Mouse (Mus musculus) olfactory bulb, adult 2 months (tissue): ENCODE measurements around the gene Dner. TPM values are rescaled to one million over a fixed set of nuclear protein-coding genes. Genes with fewer than 3 reads are reported as not detected.

Experiments
- H3K27ac ChIP-seq: fragments of 200-500 bp; 2 replicates; pipeline ENCODE4 v1.5.1; 2012; ENCODE audit warnings: low read depth, low read length; ENCODE audit not compliant: insufficient read depth
- H3K4me1 ChIP-seq: fragments of 200-500 bp; 2 replicates; pipeline ENCODE4 v1.6.1; 2012; ENCODE audit warnings: low read length; ENCODE audit not compliant: control insufficient read depth, insufficient read depth
- H3K4me3 ChIP-seq: fragments of 200-500 bp; 2 replicates; pipeline ENCODE4 v1.5.1; 2012; ENCODE audit warnings: mild to moderate bottlenecking, low read depth, low read length, moderate library complexity; ENCODE audit not compliant: insufficient read depth
- CTCF ChIP-seq: fragments of 200-500 bp; IDR thresholded peaks from 2 replicates; pipeline ENCODE4 v1.5.1; 2012; ENCODE audit warnings: low read depth, mild to moderate bottlenecking, low read length, moderate library complexity; ENCODE audit not compliant: insufficient read depth
- POLR2A ChIP-seq: fragments of 200-500 bp; IDR thresholded peaks from 2 replicates; pipeline ENCODE4 v1.6.1; 2012; ENCODE audit warnings: mild to moderate bottlenecking, low read depth, low read length, moderate library complexity; ENCODE audit not compliant: insufficient read depth
- WGBS: fragments of 180-500 bp; shearing (Covaris S2); methylation state at CpG from one replicate; pipeline ENCODE4 v1.1.7; 2018; 5-methylcytosine and 5-hydroxymethylcytosine counted together
- polyA plus RNA-seq: library from polyadenylated mRNA; stranded (reverse); fragments of >200 nt; gene quantifications from 2 replicates; pipeline ENCODE4 v1.2.4, GENCODE M21; 2012; ENCODE audit warnings: low replicate concordance; ENCODE audit not compliant: missing spikeins, insufficient read depth, insufficient read length

Dner gene
- polyA plus RNA-seq, 1 experiment, result not detected

DNA sequence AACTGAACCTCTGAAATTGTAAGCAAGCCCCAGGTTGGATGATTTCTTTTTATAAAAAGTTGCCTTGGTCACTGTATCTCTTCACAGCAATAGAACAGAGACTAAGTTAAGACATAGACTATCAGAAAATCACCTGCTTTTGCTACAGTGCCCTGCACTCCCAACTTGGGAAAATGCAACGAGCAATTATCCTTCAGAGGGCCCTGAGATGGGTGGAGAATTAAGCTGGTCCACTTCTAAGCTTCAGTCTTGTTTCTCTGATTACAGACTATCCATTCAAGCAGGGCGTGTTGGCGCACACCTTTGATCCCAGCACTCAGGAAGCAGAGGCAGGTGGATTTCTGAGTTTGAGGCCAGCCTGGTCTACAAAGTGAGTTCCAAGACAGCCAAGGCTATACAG, 211.4 kb downstream of the Dner start:
- no peak overlapping the region for H3K4me3 ChIP-seq
- peaks cover 3% of the 10 kb centered on the region; the same call in 1 of the 2 replicates for H3K4me1 ChIP-seq
- TF ChIP-seq POLR2A (no peak), CTCF (no peak)
- WGBS, result 87% methylated on average over 3 of the region's 3 CpGs
- no peak overlapping the region for H3K27ac ChIP-seq

DNA sequence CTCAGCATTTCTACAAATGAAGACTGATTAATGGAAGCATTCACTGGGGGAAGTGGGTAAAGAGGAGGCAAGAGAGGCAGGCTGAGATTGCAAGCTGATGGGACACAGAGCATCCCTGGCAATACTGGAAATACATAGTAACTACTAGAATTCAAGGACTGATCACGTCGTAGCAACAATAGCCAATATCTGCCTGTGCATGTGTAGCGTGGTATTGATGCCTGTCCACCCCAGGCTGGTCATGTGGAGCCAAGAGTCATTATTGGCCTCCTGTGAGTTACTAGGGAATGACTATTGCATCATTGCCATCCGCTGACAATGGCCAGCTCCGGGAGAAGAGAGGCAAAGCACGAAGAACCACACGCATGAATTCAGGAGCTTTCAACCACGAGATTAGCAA, 216.0 kb downstream of the Dner start:
- TF ChIP-seq POLR2A (no peak), CTCF (no peak)
- no peak overlapping the region for H3K4me3 ChIP-seq
- H3K4me1 ChIP-seq, result no peaks in the 10 kb centered on the region
- H3K27ac ChIP-seq, result no peak overlapping the region
- WGBS, result 87% methylated on average over 8 of the region's 8 CpGs

DNA sequence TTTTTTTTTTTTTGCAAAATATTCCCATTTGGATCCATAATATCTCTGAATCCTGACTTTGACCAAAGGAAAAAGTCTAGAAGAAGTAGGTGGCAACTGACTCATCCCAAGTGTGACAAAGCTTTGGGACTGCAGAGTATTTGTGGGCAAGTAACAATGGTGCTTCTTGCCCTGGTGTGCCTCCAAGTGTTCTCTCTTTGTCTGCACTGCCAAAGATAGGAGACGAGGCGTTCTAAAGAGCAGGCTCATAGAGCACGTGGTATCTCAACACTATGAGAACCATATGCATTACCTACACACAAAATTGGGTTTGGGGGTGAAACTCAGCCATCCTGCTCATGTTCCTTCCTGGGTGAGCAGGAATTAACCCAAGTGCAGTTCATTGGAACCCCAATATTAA, 221.7 kb downstream of the Dner start:
- 60% methylated on average over 3 of the region's 3 CpGs for WGBS
- Histone ChIP-seq H3K4me3 (no peak overlapping the region), H3K4me1 (no peaks in the 10 kb centered on the region), H3K27ac (no peak overlapping the region)
- no peak for TF ChIP-seq CTCF
- TF ChIP-seq POLR2A, result no peak

DNA sequence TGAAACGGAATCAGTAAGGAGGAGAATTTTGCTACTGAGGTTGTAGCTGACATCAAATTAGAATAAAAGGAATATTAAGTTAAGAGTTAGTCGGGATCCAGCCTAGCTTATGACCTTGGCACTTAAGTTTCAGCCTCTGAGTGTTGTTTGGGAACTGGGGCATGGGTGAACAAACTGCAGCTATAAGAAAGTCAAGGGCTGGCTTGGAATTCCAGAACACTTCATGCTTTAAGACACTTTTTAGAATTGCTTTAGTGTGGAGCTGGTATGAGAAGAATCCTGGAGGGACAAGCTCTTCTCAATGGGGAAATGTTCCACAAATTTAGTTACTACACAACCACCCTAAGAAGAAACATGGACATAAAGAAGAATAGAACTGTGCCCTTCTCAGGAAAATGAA, 223.8 kb downstream of the Dner start:
- Histone ChIP-seq H3K27ac (no peak overlapping the region; the same call in 1 of the 2 replicates), H3K4me3 (no peak overlapping the region), H3K4me1 (no peaks in the 10 kb centered on the region)
- TF ChIP-seq POLR2A (no peak), CTCF (no peak)
- 77% methylated on average over 2 of the region's 2 CpGs for WGBS

DNA sequence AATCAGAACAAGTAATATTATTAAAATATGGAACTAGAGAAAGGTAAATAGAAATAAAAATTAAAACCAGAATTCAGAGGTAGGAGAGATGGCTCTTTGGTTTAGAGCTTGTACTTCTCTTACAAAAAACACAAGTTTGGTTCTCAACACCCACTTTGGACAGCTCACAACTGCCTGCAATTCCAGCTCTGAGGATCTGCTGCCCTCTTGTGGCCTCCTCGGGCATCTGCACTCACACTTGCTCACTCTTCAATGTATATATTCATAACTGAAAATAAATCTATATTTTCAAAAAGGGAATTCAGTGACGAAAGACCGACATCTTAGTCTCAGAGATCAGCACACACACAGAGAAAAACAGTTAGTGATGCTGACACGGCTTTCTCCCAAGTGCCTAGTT, 225.7 kb downstream of the Dner start:
- H3K4me3 ChIP-seq, result no peak overlapping the region
- no peaks in the 10 kb centered on the region for H3K4me1 ChIP-seq
- H3K27ac ChIP-seq, result no peak overlapping the region
- TF ChIP-seq POLR2A (no peak), CTCF (no peak)
- 71% methylated on average over 4 of the region's 4 CpGs for WGBS

DNA sequence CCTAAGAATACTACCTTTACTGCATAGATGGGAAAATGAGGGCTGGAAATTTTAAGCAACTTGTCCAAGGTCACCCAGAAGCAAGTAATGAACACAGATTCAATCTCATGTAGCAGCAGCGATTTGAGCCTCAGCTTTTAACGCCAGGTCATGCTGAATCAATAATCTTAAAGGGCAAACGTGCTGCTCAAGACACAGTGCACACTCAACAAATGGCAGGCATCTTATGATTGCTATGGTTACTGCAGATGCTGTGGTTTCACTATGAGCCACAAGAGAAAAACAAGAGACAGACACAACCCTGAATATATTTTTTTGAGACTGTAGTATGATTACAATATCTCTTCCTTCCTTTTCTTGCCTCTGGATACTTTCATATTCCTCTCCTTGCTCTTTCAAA, 228.4 kb downstream of the Dner start:
- 78% methylated on average over 3 of the region's 3 CpGs for WGBS

DNA sequence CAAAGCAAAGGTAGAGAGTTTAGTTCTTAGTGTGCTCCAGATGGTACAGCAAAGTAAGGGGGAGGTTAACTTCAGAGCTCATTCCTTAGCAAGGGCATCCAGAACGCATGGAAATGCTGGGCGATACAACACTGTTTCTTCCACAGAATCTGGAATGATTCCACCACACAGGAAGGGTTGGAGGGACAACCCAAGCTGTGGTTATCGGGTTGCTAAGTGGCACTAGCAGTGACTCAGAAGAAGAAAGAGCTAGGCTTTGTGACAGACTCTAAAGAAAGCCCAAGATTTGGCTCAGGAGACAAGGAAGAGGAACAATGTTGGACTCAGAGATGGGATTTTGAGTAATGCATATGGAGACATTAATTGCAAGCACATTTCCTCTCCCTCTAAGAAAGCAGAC, 231.3 kb downstream of the Dner start:
- no peak overlapping the region for H3K27ac ChIP-seq

More for the DNA sequence above, 228.4 kb downstream of the Dner start:
- TF ChIP-seq CTCF, result no peak
- TF ChIP-seq POLR2A, result no peak
- Histone ChIP-seq H3K27ac (no peak overlapping the region), H3K4me3 (no peak overlapping the region), H3K4me1 (no peaks in the 10 kb centered on the region)

DNA sequence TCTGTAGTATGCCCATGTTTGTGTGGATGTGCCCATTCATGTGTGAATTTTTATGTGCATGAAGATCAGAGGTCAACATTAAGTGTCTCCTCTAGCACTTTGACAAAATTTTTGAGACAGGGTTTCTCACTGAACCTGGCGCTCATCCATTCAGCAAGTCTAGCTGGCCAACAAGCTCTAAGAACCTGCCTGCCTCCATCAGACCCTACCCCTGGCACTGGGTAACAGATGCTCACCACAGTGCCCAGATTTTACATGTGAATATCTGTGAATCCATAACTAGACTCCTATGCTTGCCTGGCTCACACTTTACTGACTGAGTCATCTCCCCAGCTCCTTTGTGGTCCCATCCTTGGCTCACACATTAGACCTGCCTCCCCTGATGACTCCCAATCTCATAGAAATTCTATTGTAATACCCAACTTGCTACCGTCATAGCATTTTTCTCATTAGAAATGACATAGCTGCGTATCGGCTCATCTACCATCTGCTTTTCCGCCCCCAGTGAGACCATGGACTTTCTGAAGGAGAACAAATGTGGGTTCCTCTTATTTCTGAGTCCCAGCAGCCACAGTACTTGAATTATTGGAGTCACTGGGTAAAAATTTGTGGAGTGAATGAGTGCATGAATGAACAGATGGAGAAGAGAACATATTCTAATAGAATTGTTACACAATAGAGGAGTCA, 231.9 kb downstream of the Dner start:
- H3K27ac ChIP-seq, result no peak overlapping the region
- no peak overlapping the region for H3K4me3 ChIP-seq
- TF ChIP-seq POLR2A, result no peak
- no peak for TF ChIP-seq CTCF
- WGBS, result 86% methylated on average over 5 of the region's 5 CpGs
- no peaks in the 10 kb centered on the region for H3K4me1 ChIP-seq

More for the DNA sequence above, 231.3 kb downstream of the Dner start:
- H3K4me3 ChIP-seq, result no peak overlapping the region
- H3K4me1 ChIP-seq, result no peaks in the 10 kb centered on the region
- 59% methylated on average over 3 of the region's 3 CpGs for WGBS
- no peak for TF ChIP-seq POLR2A
- no peak for TF ChIP-seq CTCF

DNA sequence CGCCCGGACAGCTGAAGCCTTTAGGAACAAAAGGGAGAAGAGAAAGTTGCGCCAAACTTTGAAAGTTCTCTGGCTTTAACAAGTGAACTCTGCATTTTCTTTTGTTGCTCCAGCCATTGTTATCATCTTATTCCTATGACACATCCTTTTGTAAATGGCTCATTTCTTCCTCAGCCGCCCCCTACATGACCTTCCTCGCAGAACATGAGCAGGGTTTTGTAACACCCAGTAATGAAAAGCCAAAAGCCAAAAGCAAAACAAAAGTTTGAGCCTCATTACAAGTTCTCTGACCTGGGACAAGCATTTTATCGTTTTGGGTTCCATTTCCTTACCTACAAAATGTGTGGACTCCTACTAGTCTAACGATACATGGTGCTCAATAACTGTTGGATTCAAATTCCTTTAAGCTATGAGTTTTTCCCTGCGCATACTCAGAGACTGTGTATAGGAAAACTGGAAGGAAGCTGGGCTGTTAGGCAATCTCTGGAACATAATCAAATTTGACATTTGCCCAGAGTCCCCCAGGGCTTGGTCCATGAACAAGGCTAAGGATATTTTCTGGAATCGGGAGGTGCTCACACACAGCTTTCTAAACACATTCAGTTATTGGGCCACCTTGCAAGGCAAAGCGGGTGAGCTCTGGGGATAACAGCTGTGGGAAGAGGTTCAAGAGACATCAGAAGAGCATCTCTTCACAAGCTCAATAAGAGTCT, 246.3 kb downstream of the Dner start:
- WGBS, result 86% methylated on average over 10 of the region's 10 CpGs
- TF ChIP-seq CTCF (no peak), POLR2A (no peak)
- H3K4me3 ChIP-seq, result no peak overlapping the region

More for the DNA sequence above, 246.3 kb downstream of the Dner start:
- Histone ChIP-seq H3K4me1 (no peaks in the 10 kb centered on the region), H3K27ac (no peak overlapping the region)
